Mouse (Mus musculus): Measurements from ENCODE around the gene Nup88. TPM values are rescaled to one million over a fixed set of nuclear protein-coding genes. Genes with fewer than 3 reads are reported as not detected.

Nup88 gene
- 63.9 and 64.0 TPM in 2 replicates for total RNA-seq (2014; rRNA removed)
- polyA plus RNA-seq (2015; fragmentation: Nextera tagmentation; extraction: Ambion mirVana): 97.0 and 99.8 TPM in 2 replicates

DNA sequence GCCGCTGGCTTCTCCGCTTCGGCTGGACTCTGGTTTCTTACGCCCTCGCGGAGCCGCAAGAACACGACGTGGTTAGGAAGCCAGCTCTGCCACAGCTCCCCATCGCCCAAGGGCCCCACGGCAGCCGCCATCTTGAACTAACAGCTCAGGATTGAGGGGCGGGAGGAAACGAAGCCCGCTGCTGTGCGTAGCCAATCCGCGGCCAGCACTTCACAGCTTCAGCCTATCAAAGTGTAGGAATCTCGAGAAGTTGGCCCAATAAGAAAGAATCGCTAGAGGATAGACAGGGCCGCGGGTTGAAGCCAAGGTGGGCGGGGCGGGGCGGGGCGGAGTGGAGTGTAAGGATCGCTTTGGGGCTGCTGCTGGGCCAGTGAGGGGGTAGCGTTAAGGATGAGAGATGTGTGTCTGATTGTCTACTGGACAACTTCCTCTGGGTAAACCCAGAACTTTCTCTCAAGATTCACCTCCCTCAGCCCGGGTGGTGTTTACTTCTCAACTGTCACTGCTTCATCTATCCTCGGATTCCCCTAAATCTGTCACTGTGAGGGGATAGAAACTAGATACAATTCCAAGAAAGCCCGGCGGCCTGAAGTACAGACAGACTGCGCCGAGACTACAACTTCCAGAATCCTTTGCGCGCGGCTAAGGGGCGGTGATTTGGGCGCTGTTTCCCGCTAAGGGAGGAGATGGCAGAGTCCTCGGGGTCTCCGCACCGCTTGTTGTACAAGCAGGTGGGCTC lies at the start of gene Nup88, which contains the start of gene Rpain:
TSS of gene Nup88 (minus strand) at position 153 of the 739 bp plus-strand sequence.
TSS of gene Rpain (plus strand) at position 393 of the 739 bp plus-strand sequence.
- Histone ChIP-seq H3K9ac (replicated peaks; ENCODE audit: low read length) (peak within 1 kb of the TSS; percentile 87), H3K27ac (peak within 1 kb of the TSS; percentile 92), H3K4me1 (ENCODE audit: insufficient read depth, low read length) (peaks cover 8% of the 10 kb centered on the region; the same call in 1 of the 2 replicates), H3K27me3 (ENCODE audit: insufficient read depth, low read length) (no peaks in the 10 kb centered on the region), H3K4me3 (ENCODE audit: low read length) (peak within 1 kb of the TSS; percentile 95), H3K9me3 (ENCODE audit: low read length) (no peaks in the 10 kb centered on the region), H3K36me3 (ENCODE audit: insufficient read depth, low read length) (peaks cover 30% of the 10 kb centered on the region), H3K4me2 (ENCODE audit: low read depth, low read length) (peak within 1 kb of the TSS; percentile 92)
- peak; percentile 97 for DNase-seq (ENCODE audit: low spot score)
- under 1% methylated on average over 43 of the region's 43 CpGs for WGBS
- no peak for TF ChIP-seq CTCF (IDR thresholded peaks at IDR 0.05; ENCODE audit: low read depth)
- ATAC-seq: peak; percentile 99

- H3K4me1 ChIP-seq (ENCODE audit: insufficient read depth, low read length): peaks cover 16% of the 10 kb centered on the region
- 0 out of 2 replicates have a peak, but pooled peaks cover 3% of the 10 kb centered on the region for H3K36me3 ChIP-seq (ENCODE audit: insufficient read depth, low read length)
- H3K27ac ChIP-seq: peak overlapping the region; percentile 87
- TF ChIP-seq CTCF (IDR thresholded peaks at IDR 0.05; ENCODE audit: low read depth): no peak
- peak overlapping the region; percentile 86 for H3K4me3 ChIP-seq (ENCODE audit: low read length)
- H3K27me3 ChIP-seq (ENCODE audit: insufficient read depth, low read length): no peaks in the 10 kb centered on the region
- ATAC-seq: no peak
- peak overlapping the region; percentile 69 for H3K4me2 ChIP-seq (ENCODE audit: low read depth, low read length)
- H3K9me3 ChIP-seq (ENCODE audit: low read length): no peaks in the 10 kb centered on the region
- WGBS: 5% methylated on average over 28 of the region's 28 CpGs
- DNase-seq (ENCODE audit: low spot score): no peak
- peak overlapping the region; percentile 92 for H3K9ac ChIP-seq (replicated peaks; ENCODE audit: low read length)
Measured at GRCm38 (mm10) chr11:71018416-71019200, 48.8 kb upstream of the Nup88 start.

DNA sequence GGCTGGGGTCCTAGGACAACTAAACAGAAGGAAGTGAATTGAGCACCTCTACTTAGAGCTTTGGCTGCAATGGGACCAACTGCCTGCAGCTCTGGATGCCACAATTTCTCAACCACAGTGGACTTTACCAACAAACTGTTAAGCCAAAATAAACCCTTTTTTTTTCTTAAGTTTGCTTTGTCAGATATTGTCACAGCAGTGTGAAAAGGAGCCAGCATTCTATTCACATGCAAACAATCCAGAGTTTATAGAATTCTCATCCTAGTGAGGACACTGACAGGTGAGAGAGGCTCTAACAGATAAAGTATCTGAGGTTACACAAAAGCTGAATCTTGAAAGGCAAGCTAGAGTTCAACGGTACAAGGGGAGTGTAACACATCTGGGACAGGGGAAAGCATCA lies 47.3 kb upstream of the Nup88 start:
- no peak overlapping the region for H3K4me3 ChIP-seq (ENCODE audit: low read length)
- WGBS: 96% methylated on average over 1 of the region's 1 CpGs
- no peak overlapping the region for H3K27ac ChIP-seq
- no peak overlapping the region for H3K4me2 ChIP-seq (ENCODE audit: low read depth, low read length)
- no peak overlapping the region for H3K9ac ChIP-seq (replicated peaks; ENCODE audit: low read length)
- no peak for DNase-seq (ENCODE audit: low spot score)
- no peaks in the 10 kb centered on the region for H3K27me3 ChIP-seq (ENCODE audit: insufficient read depth, low read length)
- no peaks in the 10 kb centered on the region for H3K9me3 ChIP-seq (ENCODE audit: low read length)
- H3K36me3 ChIP-seq (ENCODE audit: insufficient read depth, low read length): peaks cover 7% of the 10 kb centered on the region; the same call in 1 of the 2 replicates
- peaks cover 16% of the 10 kb centered on the region for H3K4me1 ChIP-seq (ENCODE audit: insufficient read depth, low read length)
- TF ChIP-seq CTCF (IDR thresholded peaks at IDR 0.05; ENCODE audit: low read depth): no peak
- ATAC-seq: no peak

GRCm38 (mm10) chr11:71012743-71013142 lies 43.0 kb upstream of the Nup88 start:
- peaks cover 34% of the 10 kb centered on the region for H3K36me3 ChIP-seq (ENCODE audit: insufficient read depth, low read length)

GRCm38 (mm10) chr11:71008321-71008720 lies 38.5 kb upstream of the Nup88 start:
- no peak overlapping the region for H3K9ac ChIP-seq (replicated peaks; ENCODE audit: low read length)
- no peaks in the 10 kb centered on the region for H3K27me3 ChIP-seq (ENCODE audit: insufficient read depth, low read length)
- H3K27ac ChIP-seq: no peak overlapping the region
- 94% methylated on average over 3 of the region's 3 CpGs for WGBS
- H3K36me3 ChIP-seq (ENCODE audit: insufficient read depth, low read length): peaks cover 40% of the 10 kb centered on the region
- H3K4me1 ChIP-seq (ENCODE audit: insufficient read depth, low read length): no peaks in the 10 kb centered on the region
- no peak overlapping the region for H3K4me2 ChIP-seq (ENCODE audit: low read depth, low read length)
- TF ChIP-seq CTCF (IDR thresholded peaks at IDR 0.05; ENCODE audit: low read depth): no peak
- H3K4me3 ChIP-seq (ENCODE audit: low read length): no peak overlapping the region
- ATAC-seq (no peak), DNase-seq (ENCODE audit: low spot score) (no peak)
- H3K9me3 ChIP-seq (ENCODE audit: low read length): no peaks in the 10 kb centered on the region

More at GRCm38 (mm10) chr11:71012743-71013142, 43.0 kb upstream of the Nup88 start:
- no peak for DNase-seq (ENCODE audit: low spot score)
- no peak overlapping the region for H3K27ac ChIP-seq
- peaks cover 7% of the 10 kb centered on the region for H3K4me1 ChIP-seq (ENCODE audit: insufficient read depth, low read length)
- WGBS: 95% methylated on average over 7 of the region's 7 CpGs
- ATAC-seq: no peak
- H3K4me2 ChIP-seq (ENCODE audit: low read depth, low read length): no peak overlapping the region
- no peak for TF ChIP-seq CTCF (IDR thresholded peaks at IDR 0.05; ENCODE audit: low read depth)
- no peak overlapping the region for H3K4me3 ChIP-seq (ENCODE audit: low read length)
- H3K9ac ChIP-seq (replicated peaks; ENCODE audit: low read length): no peak overlapping the region
- no peaks in the 10 kb centered on the region for H3K27me3 ChIP-seq (ENCODE audit: insufficient read depth, low read length)
- H3K9me3 ChIP-seq (ENCODE audit: low read length): no peaks in the 10 kb centered on the region

GRCm38 (mm10) chr11:71007831-71008230 lies 38.1 kb upstream of the Nup88 start:
- H3K9ac ChIP-seq (replicated peaks; ENCODE audit: low read length): no peak overlapping the region
- no peak for DNase-seq (ENCODE audit: low spot score)
- WGBS: 90% methylated on average over 7 of the region's 7 CpGs

More at GRCm38 (mm10) chr11:71007831-71008230, 38.1 kb upstream of the Nup88 start:
- Histone ChIP-seq H3K9me3 (ENCODE audit: low read length) (no peaks in the 10 kb centered on the region), H3K27me3 (ENCODE audit: insufficient read depth, low read length) (no peaks in the 10 kb centered on the region), H3K4me2 (ENCODE audit: low read depth, low read length) (no peak overlapping the region), H3K4me1 (ENCODE audit: insufficient read depth, low read length) (no peaks in the 10 kb centered on the region), H3K4me3 (ENCODE audit: low read length) (no peak overlapping the region), H3K27ac (no peak overlapping the region), H3K36me3 (ENCODE audit: insufficient read depth, low read length) (peaks cover 39% of the 10 kb centered on the region)
- TF ChIP-seq CTCF (IDR thresholded peaks at IDR 0.05; ENCODE audit: low read depth): no peak
- no peak for ATAC-seq

Data from hindbrain, postnatal 0 days (tissue).